Mouse (Mus musculus) kidney, adult 2 months (tissue): ENCODE measurements at regions not wholly inside any gene's neighbourhood (a gene's known extent, or its start where the extent isn't known, plus 50 kb on each side); places are given as distances from the start of the nearest gene placed in this dataset.

ENCODE experiments used
- CTCF ChIP-seq: fragments of 200-500 bp; conservative IDR thresholded peaks from 2 replicates; pipeline ENCODE4 v1.5.1; 2011; ENCODE audit warnings: low read depth, mild to moderate bottlenecking, control low read depth, low read length, moderate library complexity, mixed read lengths; ENCODE audit not compliant: insufficient read depth, insufficient read length
- POLR2A ChIP-seq: fragments of 200-500 bp; IDR thresholded peaks from one replicate; pipeline ENCODE4 v1.6.1; 2011; ENCODE audit warnings: low read depth, low read length, control low read depth

DNA sequence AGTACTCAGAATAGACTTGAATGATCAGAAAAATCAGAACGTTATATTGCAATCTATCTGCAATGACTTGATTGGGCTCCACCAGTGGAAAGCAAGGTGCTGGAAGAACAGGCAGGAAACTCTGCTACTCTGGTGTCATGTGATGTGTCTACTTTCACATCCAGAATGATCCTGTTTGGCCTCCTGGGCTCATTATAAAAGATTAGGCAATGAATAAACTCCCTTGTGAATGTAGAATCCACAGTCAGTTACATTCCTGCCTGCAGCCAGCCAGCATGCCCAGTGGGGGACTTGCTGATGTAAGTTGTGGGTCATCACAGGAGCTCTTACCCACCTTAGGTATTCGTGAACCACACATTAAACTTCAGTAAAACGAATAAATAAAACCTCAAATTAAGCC, 174.5 kb upstream of the Arhgap24 start:
- no peak for TF ChIP-seq CTCF
- TF ChIP-seq POLR2A: no peak
